Mouse (Mus musculus): ENCODE measurements around the gene Pmvk. TPM values are rescaled to one million over a fixed set of nuclear protein-coding genes. Genes with fewer than 3 reads are reported as not detected.

Gene Pmvk
- polyA plus RNA-seq, 1 experiment, result 71.8 TPM

- Histone ChIP-seq H3K4me1 (ENCODE audit: control insufficient read depth, insufficient read depth, low read length) (no peaks in the 10 kb centered on the region), H3K4me3 (ENCODE audit: insufficient read depth, low read length) (no peak overlapping the region), H3K27ac (ENCODE audit: insufficient read depth, low read length) (no peak overlapping the region)
- TF ChIP-seq CTCF (IDR thresholded peaks at IDR 0.05; ENCODE audit: extremely low read depth, insufficient read depth, low read length) (no peak), POLR2A (IDR thresholded peaks at IDR 0.05; ENCODE audit: extremely low read depth, insufficient read depth, low read length) (no peak)
Observed at GRCm38 (mm10) chr3:89486916-89487702, 32.8 kb downstream of the Pmvk start.

DNA sequence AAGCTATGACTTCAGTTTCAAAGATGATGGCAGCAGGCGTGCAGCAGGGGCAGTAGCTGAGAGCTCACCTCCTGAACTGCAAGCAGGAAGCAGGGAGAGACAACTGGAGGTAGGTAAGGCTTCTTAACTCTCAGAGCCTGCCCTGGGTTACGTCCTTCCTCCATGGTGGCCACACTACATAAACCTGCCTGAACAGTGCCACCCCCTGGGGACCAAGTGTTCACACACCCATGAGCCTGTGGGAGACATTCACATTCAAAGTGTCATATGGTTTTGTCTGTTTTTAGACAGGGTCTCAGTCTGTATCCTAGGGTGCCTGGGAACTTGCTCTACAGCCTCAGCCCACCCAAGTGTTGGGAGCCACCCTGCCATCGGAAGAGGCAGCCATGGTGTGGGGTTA lies 36.4 kb downstream of the Pmvk start:
- TF ChIP-seq POLR2A (IDR thresholded peaks at IDR 0.05; ENCODE audit: extremely low read depth, insufficient read depth, low read length), result no peak
- TF ChIP-seq CTCF (IDR thresholded peaks at IDR 0.05; ENCODE audit: extremely low read depth, insufficient read depth, low read length), result no peak

DNA sequence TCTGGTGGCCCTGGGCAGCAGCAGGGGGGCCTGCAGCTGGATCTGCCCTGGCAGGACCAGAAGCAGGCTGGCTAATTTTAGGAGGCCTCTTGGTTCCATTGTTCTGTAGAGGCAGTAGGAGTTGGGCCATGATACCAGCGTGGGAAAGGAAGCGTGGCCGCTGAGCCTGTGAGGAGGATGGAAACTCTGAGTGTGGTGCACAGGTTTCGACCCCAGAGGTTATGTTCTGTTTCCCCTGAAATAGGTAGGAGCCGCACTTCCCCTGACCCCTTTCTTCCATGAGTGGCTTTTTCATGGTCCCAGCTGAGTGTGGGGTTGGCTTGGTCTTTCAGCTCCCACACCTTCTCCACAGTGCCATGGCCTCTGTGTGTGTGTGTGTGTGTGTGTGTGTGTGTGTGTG lies 37.2 kb downstream of the Pmvk start:
- no peak for TF ChIP-seq POLR2A (IDR thresholded peaks at IDR 0.05; ENCODE audit: extremely low read depth, insufficient read depth, low read length)
- no peak for TF ChIP-seq CTCF (IDR thresholded peaks at IDR 0.05; ENCODE audit: extremely low read depth, insufficient read depth, low read length)

More for the DNA sequence above, 36.4 kb downstream of the Pmvk start:
- Histone ChIP-seq H3K4me1 (ENCODE audit: control insufficient read depth, insufficient read depth, low read length) (no peaks in the 10 kb centered on the region), H3K4me3 (ENCODE audit: insufficient read depth, low read length) (no peak overlapping the region), H3K27ac (ENCODE audit: insufficient read depth, low read length) (no peak overlapping the region)

GRCm38 (mm10) chr3:89492701-89493151 lies 38.4 kb downstream of the Pmvk start:
- Histone ChIP-seq H3K27ac (ENCODE audit: insufficient read depth, low read length) (no peak overlapping the region), H3K4me1 (ENCODE audit: control insufficient read depth, insufficient read depth, low read length) (no peaks in the 10 kb centered on the region), H3K4me3 (ENCODE audit: insufficient read depth, low read length) (no peak overlapping the region)
- no peak for TF ChIP-seq POLR2A (IDR thresholded peaks at IDR 0.05; ENCODE audit: extremely low read depth, insufficient read depth, low read length)
- TF ChIP-seq CTCF (IDR thresholded peaks at IDR 0.05; ENCODE audit: extremely low read depth, insufficient read depth, low read length), result no peak

More for the DNA sequence above, 37.2 kb downstream of the Pmvk start:
- Histone ChIP-seq H3K27ac (ENCODE audit: insufficient read depth, low read length) (no peak overlapping the region), H3K4me1 (ENCODE audit: control insufficient read depth, insufficient read depth, low read length) (no peaks in the 10 kb centered on the region), H3K4me3 (ENCODE audit: insufficient read depth, low read length) (no peak overlapping the region)

DNA sequence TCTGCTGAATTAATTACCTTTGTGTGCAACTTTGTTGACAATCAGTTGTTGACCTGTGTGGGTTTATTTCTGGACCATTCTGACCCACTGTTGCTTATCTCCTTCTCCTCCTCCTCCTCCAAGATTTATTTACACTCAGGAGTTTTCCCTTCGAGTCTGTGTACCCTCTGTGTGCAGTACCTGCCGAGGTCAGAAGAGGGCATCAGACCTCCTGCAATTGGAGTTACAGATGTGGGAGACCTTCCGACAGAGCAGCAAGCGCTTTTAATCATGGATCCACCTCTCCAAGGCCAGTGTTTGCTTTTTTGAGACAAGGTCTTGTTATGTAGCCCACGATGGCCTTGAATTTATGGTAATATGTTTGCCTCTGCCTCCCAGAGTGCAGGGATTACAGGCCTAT lies 40.3 kb downstream of the Pmvk start:
- no peak for TF ChIP-seq POLR2A (IDR thresholded peaks at IDR 0.05; ENCODE audit: extremely low read depth, insufficient read depth, low read length)
- TF ChIP-seq CTCF (IDR thresholded peaks at IDR 0.05; ENCODE audit: extremely low read depth, insufficient read depth, low read length), result no peak; the same call in 1 of the 2 replicates
- Histone ChIP-seq H3K4me1 (ENCODE audit: control insufficient read depth, insufficient read depth, low read length) (no peaks in the 10 kb centered on the region), H3K27ac (ENCODE audit: insufficient read depth, low read length) (no peak overlapping the region), H3K4me3 (ENCODE audit: insufficient read depth, low read length) (no peak overlapping the region)

- H3K4me1 ChIP-seq (ENCODE audit: control insufficient read depth, insufficient read depth, low read length), result no peaks in the 10 kb centered on the region
- no peak overlapping the region for H3K4me3 ChIP-seq (ENCODE audit: insufficient read depth, low read length)
- TF ChIP-seq CTCF (IDR thresholded peaks at IDR 0.05; ENCODE audit: extremely low read depth, insufficient read depth, low read length) (no peak), POLR2A (IDR thresholded peaks at IDR 0.05; ENCODE audit: extremely low read depth, insufficient read depth, low read length) (no peak)
- H3K27ac ChIP-seq (ENCODE audit: insufficient read depth, low read length), result no peak overlapping the region
Observed at GRCm38 (mm10) chr3:89496366-89496765, 42.0 kb downstream of the Pmvk start.

- Histone ChIP-seq H3K4me1 (ENCODE audit: control insufficient read depth, insufficient read depth, low read length) (no peaks in the 10 kb centered on the region), H3K27ac (ENCODE audit: insufficient read depth, low read length) (no peak overlapping the region), H3K4me3 (ENCODE audit: insufficient read depth, low read length) (no peak overlapping the region)
- TF ChIP-seq POLR2A (IDR thresholded peaks at IDR 0.05; ENCODE audit: extremely low read depth, insufficient read depth, low read length), result no peak
- no peak for TF ChIP-seq CTCF (IDR thresholded peaks at IDR 0.05; ENCODE audit: extremely low read depth, insufficient read depth, low read length)
Observed at GRCm38 (mm10) chr3:89499696-89500095, 45.4 kb downstream of the Pmvk start.

- no peaks in the 10 kb centered on the region for H3K4me1 ChIP-seq (ENCODE audit: control insufficient read depth, insufficient read depth, low read length)
- TF ChIP-seq CTCF (IDR thresholded peaks at IDR 0.05; ENCODE audit: extremely low read depth, insufficient read depth, low read length) (no peak; the same call in 1 of the 2 replicates), POLR2A (IDR thresholded peaks at IDR 0.05; ENCODE audit: extremely low read depth, insufficient read depth, low read length) (no peak)
- H3K27ac ChIP-seq (ENCODE audit: insufficient read depth, low read length), result no peak overlapping the region
- H3K4me3 ChIP-seq (ENCODE audit: insufficient read depth, low read length), result no peak overlapping the region
Observed at GRCm38 (mm10) chr3:89501486-89501885, 47.1 kb downstream of the Pmvk start.

GRCm38 (mm10) chr3:89502551-89502950 lies 48.2 kb downstream of the Pmvk start:
- Histone ChIP-seq H3K4me1 (ENCODE audit: control insufficient read depth, insufficient read depth, low read length) (no peaks in the 10 kb centered on the region), H3K4me3 (ENCODE audit: insufficient read depth, low read length) (no peak overlapping the region), H3K27ac (ENCODE audit: insufficient read depth, low read length) (no peak overlapping the region)
- TF ChIP-seq POLR2A (IDR thresholded peaks at IDR 0.05; ENCODE audit: extremely low read depth, insufficient read depth, low read length) (no peak), CTCF (IDR thresholded peaks at IDR 0.05; ENCODE audit: extremely low read depth, insufficient read depth, low read length) (no peak)

- TF ChIP-seq CTCF (IDR thresholded peaks at IDR 0.05; ENCODE audit: extremely low read depth, insufficient read depth, low read length) (no peak), POLR2A (IDR thresholded peaks at IDR 0.05; ENCODE audit: extremely low read depth, insufficient read depth, low read length) (no peak)
- H3K4me1 ChIP-seq (ENCODE audit: control insufficient read depth, insufficient read depth, low read length), result no peaks in the 10 kb centered on the region
- no peak overlapping the region for H3K4me3 ChIP-seq (ENCODE audit: insufficient read depth, low read length)
- H3K27ac ChIP-seq (ENCODE audit: insufficient read depth, low read length), result no peak overlapping the region
Observed at GRCm38 (mm10) chr3:89508041-89508440, 53.7 kb downstream of the Pmvk start.
